Mouse (Mus musculus) ovary, postnatal 10 days (tissue): ENCODE results near the gene Crhbp.

ENCODE experiments used
- DNase-seq: peaks from one replicate; pipeline ENCODE4 v3.0.0; 2022; ENCODE audit warnings: low spot score

Gene Crhbp

DNA sequence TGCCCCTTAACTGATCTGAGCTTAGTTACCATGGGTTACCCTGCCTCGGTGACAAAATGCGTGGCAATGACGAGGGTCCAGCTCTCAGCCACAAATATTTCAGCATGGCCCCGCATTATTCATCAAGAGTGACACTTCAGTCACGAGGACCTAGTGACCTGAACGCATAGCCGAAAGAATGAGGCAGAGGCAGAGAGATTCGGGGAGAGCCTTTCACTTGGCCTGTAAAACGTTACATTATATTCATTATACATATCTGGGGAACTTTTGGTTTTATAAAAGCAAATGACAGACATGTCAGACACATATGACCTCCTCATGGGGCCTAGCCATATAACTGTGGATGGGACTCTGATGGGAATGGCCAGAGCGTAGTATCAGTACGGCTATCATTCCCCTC lies at the start of gene Crhbp:
Crhbp (minus strand) TSS at position 101 of the 400 bp plus-strand sequence.
- DNase-seq: no peak

DNA sequence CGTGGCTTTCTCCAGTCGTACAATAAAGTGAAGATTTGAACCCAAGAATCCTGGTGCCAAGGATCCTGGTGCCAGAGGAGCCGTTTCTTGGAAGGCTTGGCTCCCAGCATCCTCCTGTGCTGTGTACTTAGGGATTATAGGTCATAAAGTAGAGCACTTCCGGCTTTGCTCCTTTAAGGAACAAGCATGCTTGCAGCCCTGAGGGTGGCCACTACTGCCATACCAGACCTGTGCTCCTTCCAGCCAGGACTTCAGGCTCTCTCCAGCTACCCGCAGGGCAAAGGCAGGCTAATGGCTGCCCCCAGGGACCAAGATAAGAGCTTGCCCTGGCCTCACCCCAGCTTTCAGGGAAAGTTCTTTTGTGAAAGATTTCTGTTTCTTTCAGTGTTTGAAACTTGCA lies 48.6 kb upstream of the Crhbp start:
- no peak for DNase-seq

DNA sequence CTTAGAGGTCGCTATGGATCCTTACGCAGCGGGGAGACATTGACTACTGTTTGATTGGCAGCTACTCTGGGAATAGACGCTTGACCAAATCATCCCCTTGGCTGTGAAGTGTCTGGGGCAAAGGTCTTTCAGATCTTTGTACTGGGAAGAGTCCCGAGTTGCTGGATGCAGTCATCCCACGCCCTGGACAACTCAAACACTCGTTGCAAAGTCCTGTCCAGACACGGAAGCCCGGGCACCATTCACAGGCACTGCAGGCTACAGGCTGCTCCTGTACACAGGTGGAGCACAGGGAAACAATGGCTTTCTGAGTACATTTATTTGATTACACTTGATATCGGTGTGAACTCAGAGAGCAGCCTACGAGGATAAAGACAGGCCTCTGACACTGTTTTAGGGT lies 46.6 kb upstream of the Crhbp start:
- DNase-seq: no peak

DNA sequence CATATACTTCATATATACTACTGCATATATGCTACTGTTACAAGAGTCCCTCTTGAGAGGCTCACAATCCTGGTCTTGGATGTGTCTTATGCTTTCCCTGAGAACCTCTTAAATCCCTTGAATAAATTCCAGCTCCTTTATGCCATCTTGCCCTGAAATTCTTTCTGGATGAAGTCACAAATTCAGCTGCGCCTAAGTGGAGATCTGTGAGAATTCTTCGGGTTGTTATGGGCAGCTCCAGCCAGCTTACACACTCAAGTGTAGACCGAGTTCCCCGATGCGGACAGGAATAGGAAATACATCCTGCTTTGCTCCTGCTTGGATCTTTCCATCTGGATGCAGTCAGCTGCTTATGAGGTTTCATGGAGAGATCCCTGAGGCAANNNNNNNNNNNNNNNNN lies 39.9 kb upstream of the Crhbp start:
- DNase-seq: no peak

DNA sequence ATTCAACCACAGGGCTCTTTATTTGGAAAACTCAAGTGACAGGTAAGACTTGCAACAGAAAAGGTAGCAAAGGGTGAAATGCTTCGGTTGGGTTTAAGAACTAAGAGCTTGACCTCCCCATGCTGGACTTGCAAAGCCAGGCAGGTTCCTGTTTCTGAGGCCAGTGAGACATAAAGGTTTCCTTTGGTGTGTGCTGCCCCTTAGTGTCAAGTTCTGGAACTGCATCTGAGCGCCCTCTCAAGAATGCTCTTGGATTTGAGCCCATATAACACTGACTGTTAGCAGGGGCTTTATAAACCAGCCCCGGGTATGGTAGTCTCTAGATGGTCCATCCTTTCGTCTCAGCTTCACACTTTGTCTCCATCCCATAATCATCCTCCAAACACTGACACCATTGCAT lies 36.7 kb upstream of the Crhbp start:
- peak; percentile 58 for DNase-seq

DNA sequence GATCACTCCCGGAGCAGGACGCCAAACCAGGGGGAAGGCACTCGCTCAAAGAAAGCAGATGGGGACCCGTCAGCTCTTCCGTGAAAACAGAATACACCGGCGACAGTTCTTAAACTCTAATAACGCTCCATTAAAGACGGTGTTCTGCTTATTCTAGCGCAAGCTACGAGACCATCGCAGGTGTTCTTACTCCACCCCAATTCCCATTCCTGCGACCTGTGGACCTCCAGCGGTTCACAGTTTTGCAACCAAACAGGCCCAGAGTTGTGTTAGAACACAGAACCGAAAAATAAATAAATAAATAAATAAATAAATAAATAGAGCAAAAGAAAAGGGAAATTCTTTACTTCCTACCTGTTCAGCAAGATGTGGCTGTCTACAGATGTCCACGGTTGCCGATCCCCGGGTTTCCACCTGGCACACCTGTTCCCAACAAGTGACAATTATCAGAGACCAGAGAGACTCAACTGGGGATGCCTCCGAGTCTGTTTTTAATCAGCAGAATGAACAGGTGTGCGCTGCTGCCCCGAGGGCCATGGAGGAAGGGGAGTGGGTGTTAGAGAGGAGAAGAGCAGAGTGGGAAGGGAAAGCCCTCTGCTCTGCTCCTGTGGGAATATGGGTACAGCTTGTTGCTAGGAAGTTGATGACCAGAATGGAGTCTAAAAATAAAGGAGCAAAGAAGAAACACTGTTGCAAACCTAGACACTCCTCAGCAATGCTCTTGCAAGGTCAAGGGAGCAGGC lies 34.1 kb upstream of the Crhbp start, which contains the start of gene S100z:
S100z (minus strand) TSS at position 51 of the 743 bp plus-strand sequence.
- no peak for DNase-seq

DNA sequence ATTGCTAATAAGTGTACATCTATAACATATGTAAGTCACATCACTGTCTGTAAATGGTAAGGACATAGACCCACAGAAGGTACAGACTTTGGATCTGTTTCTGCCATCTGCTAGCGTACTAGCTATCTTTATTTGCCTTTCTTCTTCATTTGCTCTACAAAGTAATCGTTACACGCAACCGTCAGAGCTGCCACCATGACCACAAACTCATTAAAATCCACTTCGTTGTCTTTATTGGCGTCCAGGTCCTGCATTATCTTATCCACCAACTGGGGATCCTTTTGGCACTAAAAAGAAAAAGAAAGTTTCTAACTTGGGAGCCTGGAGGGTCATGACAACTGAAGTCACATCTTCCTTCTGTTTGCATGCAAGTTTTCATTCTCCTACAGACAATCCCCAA lies 32.4 kb upstream of the Crhbp start:
- DNase-seq: no peak

DNA sequence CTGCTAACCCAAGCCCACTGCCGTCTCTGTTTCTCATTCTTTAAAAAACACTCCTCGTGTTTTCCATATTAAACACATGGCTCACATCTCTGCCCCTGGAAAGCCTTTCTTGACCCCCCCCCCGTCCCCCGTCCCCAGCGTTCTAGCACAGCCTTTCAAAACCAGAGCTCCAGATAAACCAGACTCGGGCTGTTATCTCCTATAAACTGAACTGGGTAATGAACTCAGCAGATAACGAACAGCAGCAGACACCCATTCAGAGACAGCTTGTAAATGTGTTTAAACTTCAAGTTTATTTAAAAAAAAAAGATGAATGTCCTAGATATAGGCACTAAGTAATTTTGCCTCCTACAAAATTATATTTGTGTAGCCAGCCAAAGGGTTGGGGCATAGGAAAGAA lies 30.4 kb upstream of the Crhbp start:
- no peak for DNase-seq

DNA sequence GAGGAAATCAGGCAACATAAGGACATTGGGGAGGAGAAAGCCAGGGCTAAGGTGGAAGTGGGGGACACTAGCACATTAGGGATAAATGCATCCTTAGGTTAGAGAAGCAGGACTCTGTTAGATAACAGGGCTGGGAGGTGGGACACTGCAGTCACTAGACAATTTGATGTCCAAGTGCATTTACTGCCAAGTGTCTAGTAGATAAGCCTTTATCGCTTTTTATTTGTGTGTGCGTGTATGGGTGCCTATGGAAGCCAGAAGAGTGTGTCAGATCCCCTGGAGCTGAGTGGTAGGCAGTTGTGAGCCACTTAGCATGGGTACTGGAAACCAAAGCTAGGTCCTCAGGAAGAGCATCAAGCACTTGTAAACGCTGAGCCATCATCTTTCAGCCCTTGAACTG lies 29.6 kb upstream of the Crhbp start:
- no peak for DNase-seq

DNA sequence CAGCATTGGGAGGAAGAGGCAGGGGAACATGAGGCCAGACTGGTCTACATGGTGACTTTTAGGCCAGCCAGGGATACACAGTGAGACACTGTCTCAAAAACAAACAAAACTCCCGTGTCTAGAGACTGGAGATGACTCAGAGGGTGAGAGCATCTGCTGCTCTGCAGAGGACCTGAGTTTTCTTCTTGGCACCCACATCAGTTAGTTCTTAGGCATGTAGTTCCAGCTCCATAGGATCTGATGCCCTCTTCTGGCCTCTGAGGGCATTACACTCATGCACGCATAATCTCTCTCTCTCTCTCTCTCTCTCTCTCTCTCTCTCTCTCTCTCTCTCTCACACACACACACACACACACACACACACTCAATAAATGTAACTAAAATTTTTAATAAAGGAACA lies 26.2 kb upstream of the Crhbp start:
- no peak for DNase-seq

DNA sequence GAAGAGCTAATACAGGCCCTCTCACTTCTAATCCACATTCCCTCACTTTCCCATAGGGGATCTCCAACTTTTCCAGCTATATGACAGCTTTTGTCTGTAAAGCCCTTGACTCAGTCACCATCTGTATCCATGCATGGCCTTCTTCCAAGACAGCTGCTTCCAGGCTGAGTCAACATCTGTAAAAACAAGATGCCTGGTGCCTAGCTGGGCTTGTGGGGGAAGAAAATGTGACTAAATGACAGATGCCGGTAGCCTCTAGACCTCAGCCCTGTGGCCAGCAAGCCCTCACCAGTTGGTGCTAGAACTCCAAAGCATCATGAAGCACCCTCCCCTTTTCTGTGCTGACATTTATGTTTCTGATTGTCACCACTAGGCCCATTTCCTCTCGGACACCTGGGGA lies 6.8 kb upstream of the Crhbp start:
- no peak for DNase-seq

DNA sequence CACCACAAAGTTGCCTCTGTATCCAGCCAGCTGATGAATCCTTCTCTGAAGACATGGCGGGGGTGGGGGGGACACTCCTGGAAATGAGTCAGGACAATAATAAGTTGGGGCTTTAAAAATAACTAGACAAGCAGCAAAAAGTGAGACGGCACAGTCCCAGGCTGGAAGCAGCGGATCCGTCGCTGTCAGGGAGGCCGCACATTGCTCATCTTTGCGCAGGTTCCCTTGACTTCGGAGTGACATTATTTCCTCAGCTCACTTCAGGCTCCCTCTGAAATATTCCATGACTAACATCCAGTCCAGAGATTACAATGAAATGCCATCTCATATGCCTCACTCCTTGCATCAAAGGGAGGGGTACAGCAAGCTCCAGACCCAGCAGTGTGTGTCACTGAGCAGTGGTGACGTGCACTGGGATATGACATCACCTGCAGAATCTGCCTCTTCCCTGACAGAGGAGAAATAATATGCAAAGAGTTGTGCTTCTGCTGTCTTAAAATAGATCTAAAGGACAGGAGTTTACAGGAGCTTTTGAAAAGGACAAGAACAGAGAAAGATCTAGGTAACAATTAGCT lies 6.0 kb upstream of the Crhbp start:
- DNase-seq: no peak

DNA sequence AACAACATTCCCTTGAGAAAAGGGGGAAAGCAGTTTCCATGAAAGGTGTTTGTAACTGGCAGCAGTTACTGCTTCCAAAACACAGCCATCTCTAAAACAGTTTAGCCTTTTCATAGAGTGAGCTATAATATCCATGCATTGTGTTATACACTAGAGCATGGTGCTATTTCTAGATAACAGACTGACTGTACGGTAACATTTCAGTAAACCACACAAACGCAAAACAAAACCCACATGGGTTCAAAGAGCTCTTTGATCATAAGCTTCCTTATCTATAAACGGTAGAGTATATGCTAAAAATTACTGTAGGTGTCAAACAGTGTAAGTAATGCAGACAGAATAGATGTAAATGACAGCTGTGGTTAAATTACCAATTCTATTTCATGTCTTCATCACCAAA lies 5.0 kb upstream of the Crhbp start:
- no peak for DNase-seq

DNA sequence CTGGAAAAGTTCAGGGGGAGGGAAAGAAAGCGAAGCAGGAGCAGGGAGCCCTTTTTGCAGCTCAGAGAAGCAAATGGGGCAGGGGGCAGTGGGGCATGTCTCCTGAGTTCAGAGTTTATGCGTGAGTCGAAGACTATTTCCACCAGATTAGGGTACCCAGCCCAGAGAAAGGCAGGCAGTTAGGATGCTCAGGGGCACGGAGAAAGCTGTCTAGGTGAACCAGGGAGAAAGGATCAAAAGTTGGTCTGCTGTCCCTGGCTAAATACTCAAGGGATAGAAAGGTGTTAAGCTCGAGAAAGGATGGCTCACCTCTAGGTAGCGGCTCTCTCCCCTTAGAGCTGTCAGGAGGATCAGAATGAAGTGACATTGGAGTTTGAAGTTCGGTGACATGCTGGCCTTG lies 433 bp downstream of the Crhbp start:
- no peak for DNase-seq

DNA sequence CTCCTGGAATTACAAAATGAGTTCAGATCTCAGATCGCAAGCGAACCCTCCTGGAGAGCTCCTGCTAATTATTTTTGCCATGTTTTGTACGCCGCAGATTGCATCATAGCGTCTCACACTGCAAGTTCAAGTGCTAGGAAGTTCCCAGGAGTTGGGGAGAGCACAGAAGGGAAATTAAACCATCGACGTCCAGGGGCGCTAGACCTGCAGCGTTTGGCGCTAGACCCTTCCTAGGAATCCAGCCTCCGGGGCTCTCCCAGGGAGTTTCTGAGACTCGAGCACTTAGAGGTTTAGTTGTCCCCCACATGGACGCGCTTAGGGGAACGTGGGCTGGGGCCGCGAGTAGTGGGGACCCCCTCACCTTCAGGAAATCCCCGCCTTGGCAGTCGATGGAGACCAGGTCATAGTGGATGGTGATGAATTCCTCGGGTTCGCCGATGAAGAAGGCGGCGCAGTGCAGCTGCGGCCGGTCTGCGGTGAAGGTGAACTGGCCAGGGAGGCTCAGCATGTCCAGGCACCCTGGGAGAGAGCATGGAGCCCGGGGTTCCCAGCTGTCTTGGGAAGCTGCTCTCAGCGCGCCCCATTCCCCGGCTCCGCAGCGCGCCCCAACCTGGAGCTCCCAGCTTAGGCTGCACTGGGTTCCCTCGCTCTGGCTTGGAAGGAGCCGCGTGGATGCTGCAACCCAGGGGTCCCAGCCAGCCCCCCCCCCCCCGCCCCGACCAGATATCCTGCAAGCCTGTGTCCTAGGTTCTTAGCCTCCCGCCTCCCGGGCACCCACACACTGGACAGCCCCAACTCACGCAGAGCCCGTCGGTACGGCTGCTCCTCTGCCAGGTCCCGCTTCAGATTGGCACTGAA lies 1.1 kb downstream of the Crhbp start:
- DNase-seq: peak; percentile 3

DNA sequence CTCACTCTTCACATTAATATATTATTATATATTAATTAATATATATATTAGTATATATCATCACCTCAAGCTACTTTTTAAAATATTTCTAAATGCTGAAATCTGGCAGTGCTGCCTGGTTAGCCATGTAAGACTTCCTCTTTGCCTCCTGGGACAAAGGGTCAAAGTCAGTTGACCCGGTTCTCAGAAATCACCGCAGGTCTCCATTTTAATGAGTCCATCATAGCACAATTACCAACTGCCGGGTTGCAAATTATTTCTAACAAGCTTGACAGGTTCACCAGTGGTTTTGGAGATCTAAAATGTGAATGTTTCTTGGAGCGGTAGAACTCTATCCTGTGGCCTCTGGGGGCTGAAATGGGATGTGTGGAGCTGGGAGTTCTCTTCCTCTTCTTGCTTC lies 1.8 kb downstream of the Crhbp start:
- DNase-seq: no peak

DNA sequence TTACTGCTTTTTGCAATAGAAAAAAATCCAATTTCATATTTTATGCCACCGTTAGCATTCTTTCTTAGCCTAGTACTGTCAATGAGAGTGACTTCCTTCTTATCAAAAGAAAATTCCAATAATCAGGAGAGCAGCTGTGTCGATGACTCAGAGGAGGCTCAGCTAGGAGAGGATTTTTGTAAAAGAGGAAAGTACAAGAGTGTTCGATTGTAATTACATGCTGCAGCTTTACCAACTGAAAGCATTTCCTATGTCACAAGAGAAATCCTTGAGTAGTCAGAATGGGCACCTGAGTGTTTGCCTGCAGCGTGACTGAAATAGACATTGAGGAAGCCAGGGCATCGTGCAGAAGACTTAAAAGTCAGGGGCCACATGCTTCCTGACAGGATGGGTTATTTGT lies 5.2 kb downstream of the Crhbp start:
- DNase-seq: no peak

DNA sequence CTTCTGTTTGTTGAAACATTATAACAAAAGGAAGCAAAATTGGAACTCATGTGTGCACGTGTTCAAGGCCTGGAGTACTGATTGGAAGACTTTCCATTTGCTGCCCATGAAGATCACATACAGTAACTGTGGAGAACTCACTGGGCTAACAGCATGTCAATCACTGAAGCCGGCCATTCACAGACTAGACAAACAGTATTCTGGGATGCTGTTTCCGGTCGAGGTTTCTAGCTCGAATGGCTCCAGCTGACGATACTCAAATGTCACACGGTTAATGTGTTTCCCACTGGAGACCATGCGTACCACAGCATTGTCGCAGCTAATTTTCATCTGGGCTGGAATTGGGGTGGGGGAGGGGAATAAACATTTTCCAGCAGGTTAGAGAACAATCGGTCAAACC lies 13.0 kb downstream of the Crhbp start:
- no peak for DNase-seq

DNA sequence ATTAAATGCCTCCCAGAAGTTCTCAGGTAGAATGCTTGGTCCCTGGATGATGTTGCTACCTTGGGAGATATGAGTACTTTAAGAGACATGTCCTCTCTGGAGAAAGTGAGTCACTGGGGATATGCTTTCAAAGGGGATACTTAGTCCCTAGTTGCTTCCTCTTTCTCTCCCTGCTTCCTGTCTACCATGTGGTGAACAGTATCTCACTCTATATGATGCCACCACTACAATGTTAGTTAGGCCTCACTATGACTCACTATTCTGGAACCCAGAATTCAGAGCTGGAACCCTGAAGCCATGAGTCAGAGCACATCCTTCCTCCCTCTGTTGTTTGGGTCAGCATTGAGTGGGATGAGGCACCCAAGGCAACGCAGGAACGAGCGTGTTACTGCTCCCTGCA lies 17.2 kb downstream of the Crhbp start:
- no peak for DNase-seq

DNA sequence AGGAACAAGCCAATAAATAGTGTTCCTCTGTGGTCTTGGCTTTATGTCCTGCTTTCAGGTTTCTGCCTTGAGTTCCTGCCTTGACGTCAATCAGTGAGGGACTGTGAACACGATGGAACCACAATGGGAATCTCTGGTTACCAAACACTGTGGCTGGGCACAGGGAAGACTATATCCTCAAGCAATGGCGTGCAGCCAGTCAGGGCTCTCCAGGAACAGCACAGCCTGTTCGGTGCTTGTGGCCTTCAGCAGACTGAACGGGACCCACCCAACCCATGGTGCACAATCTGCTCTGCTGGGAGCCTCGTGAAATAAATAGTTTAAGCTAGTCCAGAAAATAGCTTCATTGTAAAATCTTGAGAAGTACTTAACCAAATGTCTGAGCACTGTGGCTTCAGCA lies 18.3 kb downstream of the Crhbp start:
- no peak for DNase-seq

DNA sequence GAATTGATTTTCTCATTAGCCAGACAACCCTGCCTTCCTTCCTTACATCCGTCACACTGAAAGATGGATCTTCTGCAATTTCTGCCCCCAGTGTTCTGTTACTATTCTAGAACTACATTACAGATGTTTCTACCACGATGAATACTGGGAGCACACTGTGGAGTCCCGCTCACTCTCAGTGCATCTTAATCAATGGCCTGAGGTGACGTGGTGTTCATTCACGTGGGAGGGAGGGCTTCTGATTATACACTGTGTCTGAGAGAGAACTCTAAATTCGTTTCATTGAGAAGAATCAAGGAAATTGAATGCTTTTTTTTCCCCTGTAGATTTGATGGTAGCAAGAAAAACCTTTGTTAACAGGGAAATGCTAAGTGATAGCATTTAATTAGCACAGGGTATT lies 19.2 kb downstream of the Crhbp start:
- no peak for DNase-seq

DNA sequence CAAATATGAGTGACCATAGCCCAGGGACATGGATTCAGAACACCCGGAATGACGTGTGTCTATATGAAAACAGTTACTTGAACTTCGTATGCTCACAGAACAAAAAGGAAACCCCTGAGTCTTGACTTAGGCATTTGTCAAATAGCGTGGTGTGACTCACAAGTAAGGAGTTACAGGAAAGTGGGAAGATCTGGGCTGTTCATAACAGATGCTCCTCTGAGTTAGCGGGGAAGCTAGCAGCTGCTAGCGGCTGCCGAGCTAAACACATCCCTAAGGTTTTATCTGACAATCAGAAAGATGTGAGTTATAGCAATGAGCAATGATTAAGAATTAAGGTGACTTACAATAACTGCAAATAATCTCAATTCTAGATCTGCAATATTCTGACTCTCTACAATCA lies 19.8 kb downstream of the Crhbp start:
- DNase-seq: no peak

DNA sequence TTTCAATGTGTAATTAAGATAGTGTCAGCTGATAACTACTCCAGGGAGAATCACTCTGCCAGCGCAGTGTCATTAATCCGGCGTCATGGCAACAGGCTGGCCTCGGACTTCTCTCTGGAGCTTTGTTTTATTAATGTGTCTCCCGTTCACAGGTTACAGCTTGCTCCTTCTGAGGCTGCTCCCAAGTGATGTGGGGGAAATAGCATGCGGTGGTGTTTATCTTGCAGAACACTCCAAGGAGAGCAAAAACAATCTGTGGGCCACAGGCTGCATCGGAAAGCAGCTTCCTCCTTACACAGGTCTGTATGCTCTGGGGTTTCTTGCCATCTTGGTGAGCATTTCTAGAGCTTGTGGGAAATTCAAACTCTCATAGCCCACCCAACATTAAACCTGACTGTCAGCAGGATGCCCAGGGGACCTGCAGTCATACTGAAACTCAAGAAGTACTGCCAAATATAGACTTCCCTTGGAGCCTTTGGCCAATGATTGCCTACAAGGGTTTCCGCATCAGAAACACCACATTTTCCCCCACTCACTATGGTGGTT lies 25.4 kb downstream of the Crhbp start:
- DNase-seq: no peak
